Mouse (Mus musculus): ENCODE data around the gene A430033K04Rik.

A430033K04Rik gene

DNA sequence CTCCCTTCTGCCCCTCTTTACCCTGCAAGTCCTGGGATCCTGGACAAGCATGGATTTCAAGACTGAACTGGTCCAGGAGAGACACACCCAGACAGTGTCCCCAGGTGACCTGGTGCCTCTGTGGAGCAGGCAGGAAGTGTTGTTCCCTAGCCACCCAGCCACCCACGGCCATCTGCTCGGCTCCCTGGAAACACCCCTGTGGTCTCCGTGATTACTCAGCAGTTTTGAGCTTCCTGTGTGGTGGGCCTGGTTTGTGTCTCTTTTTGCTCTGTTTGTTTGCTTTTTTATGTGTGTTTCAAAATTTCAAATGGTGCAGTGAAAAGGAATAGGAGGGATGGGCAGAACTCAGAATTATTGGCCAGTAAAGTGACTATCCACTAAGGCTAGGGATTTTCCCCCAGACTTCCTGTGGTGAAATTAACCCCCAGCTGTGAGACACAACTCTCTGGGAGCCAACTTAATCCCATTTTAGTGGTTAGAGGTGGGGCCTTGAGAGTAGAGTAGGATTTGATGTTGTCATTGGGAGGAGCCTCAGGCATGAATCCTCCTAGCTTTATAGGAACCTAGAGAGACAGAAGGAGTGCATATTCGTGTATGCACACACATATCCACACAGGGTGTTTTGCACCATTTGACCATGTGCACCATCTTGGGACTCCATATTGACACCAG, 72.0 kb downstream of the A430033K04Rik start:
- in situ Hi-C loops (cut with MboI, MseI): loop anchor here (5.0 kb wide), 1 partner anchor 37 kb away; no protein-coding TSS in a partner anchor

DNA sequence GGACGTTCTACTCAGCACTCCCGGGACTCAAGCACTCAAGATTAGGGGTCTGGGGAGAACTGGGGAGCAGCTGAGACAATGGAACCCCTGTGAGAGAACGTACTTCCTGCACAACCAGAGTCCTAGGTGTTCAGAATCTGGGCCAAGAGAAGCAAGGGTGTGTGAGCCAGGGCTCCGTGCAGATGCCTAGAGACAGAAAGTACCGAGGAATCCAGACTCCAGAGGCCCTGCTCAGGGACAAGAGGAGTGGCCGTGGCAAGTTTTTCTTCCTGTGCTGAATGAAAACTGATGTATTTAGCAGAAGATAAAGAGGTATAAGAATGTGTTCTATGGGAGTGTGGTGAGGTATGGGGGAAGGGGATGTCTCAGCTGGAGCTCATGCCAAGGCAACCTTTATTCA, 74.8 kb downstream of the A430033K04Rik start:
- in situ Hi-C loops (cut with MboI, MseI): loop anchor here (5.0 kb wide), 1 partner anchor 40 kb away; no protein-coding TSS in a partner anchor
